Mouse (Mus musculus) ES-Bruce4 (cell line): ENCODE measurements around the gene Tmem262.

Source experiments
- CTCF ChIP-seq: IDR thresholded peaks from one replicate; pipeline ENCODE4 v1.8.1; 2011; ENCODE audit warnings: low read depth, low read length
- EP300 ChIP-seq: IDR thresholded peaks from 2 replicates; pipeline ENCODE4 v1.6.1; 2011; ENCODE audit warnings: low read depth, low read length; ENCODE audit not compliant: insufficient read depth
- POLR2A ChIP-seq: IDR thresholded peaks from one replicate; pipeline ENCODE4 v1.8.1; 2011; ENCODE audit warnings: low read length; ENCODE audit not compliant: insufficient read depth

- no peak for TF ChIP-seq CTCF
- TF ChIP-seq POLR2A, result no peak
- TF ChIP-seq EP300, result no peak
These were observed 41.9 kb downstream of the Tmem262 start for GRCm38 (mm10) chr19:6121761-6122160.
